8 mouse cellular contexts compared by ENCODE assay signal in the genomic region with DNA sequence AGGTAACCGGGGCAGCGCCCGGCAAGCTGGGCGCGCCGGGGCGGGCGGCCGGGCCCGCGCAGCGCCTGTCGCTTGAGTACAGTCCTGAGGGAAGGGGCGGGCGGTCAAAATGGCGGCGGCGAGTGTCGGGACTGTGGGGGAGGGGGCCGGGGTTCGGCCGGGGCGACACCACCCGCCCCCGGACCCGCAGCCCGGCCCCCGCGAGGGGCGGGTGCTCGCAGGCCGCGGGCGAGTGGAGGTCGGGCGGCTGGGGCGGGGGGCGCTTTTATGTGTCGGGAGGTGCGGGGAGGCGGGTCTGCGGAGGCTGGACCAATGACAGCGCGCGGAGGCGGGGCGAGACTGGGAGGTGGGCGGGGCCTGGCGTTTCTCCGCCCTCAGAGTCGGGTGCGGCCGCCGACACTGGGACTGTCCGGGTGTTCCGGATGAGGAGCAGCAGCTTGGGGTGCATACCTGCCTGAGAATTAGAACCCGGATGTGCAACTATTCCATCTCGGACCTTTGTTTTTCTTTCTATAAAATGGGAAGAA. TPM values are rescaled to one million over a fixed set of nuclear protein-coding genes. Genes with fewer than 3 reads are reported as not detected.
DNase-seq lines count a peak whose midpoint lies in the region; ATAC-seq and TF ChIP-seq lines count a peak whose summit lies in the region.

No protein-coding gene starts in this region.

- H3K9ac ChIP-seq in embryonic facial prominence, embryonic 12.5 days = peak overlapping the region; percentile 88
- H3K9ac ChIP-seq in limb, embryonic 11.5 days (ENCODE audit: low read length) = peak overlapping the region; percentile 76
- peak overlapping the region; percentile 84 for H3K9ac ChIP-seq in midbrain, embryonic 13.5 days (replicated peaks)

- peak overlapping the region; percentile 94 for H3K27ac ChIP-seq in embryonic facial prominence, embryonic 12.5 days
- H3K27ac ChIP-seq in kidney, adult 2 months (ENCODE audit: insufficient read depth, low read depth, low read length) = peak overlapping the region; percentile 54
- H3K27ac ChIP-seq in limb, embryonic 11.5 days (replicated peaks; ENCODE audit: low read depth, low read length) = peak overlapping the region; percentile 92
- peak overlapping the region; percentile 96 for H3K27ac ChIP-seq in midbrain, embryonic 13.5 days
- peak overlapping the region; percentile 67 for H3K27ac ChIP-seq in small intestine, adult 2 months (ENCODE audit: insufficient read depth, low read depth, low read length)

- H3K4me3 ChIP-seq in embryonic facial prominence, embryonic 12.5 days = peak overlapping the region; percentile 84
- peak overlapping the region; percentile 70 for H3K4me3 ChIP-seq in kidney, adult 2 months (ENCODE audit: insufficient read depth, low read depth, low read length)
- H3K4me3 ChIP-seq in limb, embryonic 11.5 days (ENCODE audit: low read depth, low read length) = peak overlapping the region; percentile 79
- H3K4me3 ChIP-seq in midbrain, embryonic 13.5 days (replicated peaks) = peak overlapping the region; percentile 85
- H3K4me3 ChIP-seq in small intestine, adult 2 months (ENCODE audit: low read depth, low read length) = peak overlapping the region; percentile 77

- peak; percentile 54 for TF ChIP-seq POLR2A in kidney, adult 2 months (IDR thresholded peaks at IDR 0.05; ENCODE audit: low read depth, low read length)
- peak; percentile 54; the same call in 1 of the 2 replicates for TF ChIP-seq POLR2A in small intestine, adult 2 months (IDR thresholded peaks at IDR 0.05; ENCODE audit: low read depth, low read length)

- no peaks in the 10 kb centered on the region for H3K27me3 ChIP-seq in embryonic facial prominence, embryonic 12.5 days
- H3K27me3 ChIP-seq in kidney, adult 2 months (replicated peaks; ENCODE audit: control insufficient read depth, insufficient read depth, low read length) = no peaks in the 10 kb centered on the region
- H3K27me3 ChIP-seq in limb, embryonic 11.5 days (ENCODE audit: control insufficient read depth, insufficient read depth, low read length) = no peaks in the 10 kb centered on the region
- H3K27me3 ChIP-seq in midbrain, embryonic 13.5 days = no peaks in the 10 kb centered on the region
- no peaks in the 10 kb centered on the region for H3K27me3 ChIP-seq in small intestine, adult 2 months (ENCODE audit: control insufficient read depth, insufficient read depth, low read length)

- 1% methylated on average over 51 of the region's 58 CpGs for WGBS in embryonic facial prominence, embryonic 12.5 days
- under 1% methylated on average over 53 of the region's 58 CpGs for WGBS in kidney, adult 2 months
- 1% methylated on average over 52 of the region's 58 CpGs for WGBS in limb, embryonic 11.5 days
- WGBS in midbrain, embryonic 13.5 days = 1% methylated on average over 56 of the region's 58 CpGs
- 1% methylated on average over 56 of the region's 58 CpGs for WGBS in small intestine, adult 2 months

- H3K36me3 ChIP-seq in embryonic facial prominence, embryonic 12.5 days = no peaks in the 10 kb centered on the region
- H3K36me3 ChIP-seq in kidney, adult 2 months (ENCODE audit: control insufficient read depth, insufficient read depth, low read length) = no peaks in the 10 kb centered on the region
- no peaks in the 10 kb centered on the region for H3K36me3 ChIP-seq in limb, embryonic 11.5 days (ENCODE audit: control insufficient read depth, insufficient read depth, low read length)
- no peaks in the 10 kb centered on the region for H3K36me3 ChIP-seq in midbrain, embryonic 13.5 days
- no peaks in the 10 kb centered on the region for H3K36me3 ChIP-seq in small intestine, adult 2 months (ENCODE audit: control insufficient read depth, insufficient read depth, low read length)

- H3K4me1 ChIP-seq in embryonic facial prominence, embryonic 12.5 days = peaks cover 24% of the 10 kb centered on the region
- H3K4me1 ChIP-seq in kidney, adult 2 months (ENCODE audit: control insufficient read depth, insufficient read depth, low read length) = peaks cover 29% of the 10 kb centered on the region
- H3K4me1 ChIP-seq in limb, embryonic 11.5 days (ENCODE audit: control insufficient read depth, insufficient read depth, low read length) = peaks cover 6% of the 10 kb centered on the region
- peaks cover 42% of the 10 kb centered on the region for H3K4me1 ChIP-seq in midbrain, embryonic 13.5 days (replicated peaks)
- peaks cover 27% of the 10 kb centered on the region for H3K4me1 ChIP-seq in small intestine, adult 2 months (ENCODE audit: control insufficient read depth, insufficient read depth, insufficient read length, low read length)

- peak; percentile 87 for DNase-seq in 3T3-L1 (ENCODE audit: low read depth, low spot score)
- peak; percentile 98 to 99 for DNase-seq in adrenal gland, postnatal 36 days
- DNase-seq in heart, adult 18-20 months = peak; percentile 96 to 97
- DNase-seq in kidney, adult 2 months = peak; percentile 98
- DNase-seq in limb, embryonic 11.5 days (ENCODE audit: low spot score) = peak; percentile 96

- peak; percentile 53 for ATAC-seq in embryonic facial prominence, embryonic 12.5 days (ENCODE audit: insufficient number of reproducible peaks, insufficient read depth, low FRiP score, low TSS enrichment)
- ATAC-seq in limb, embryonic 11.5 days (ENCODE audit: insufficient number of reproducible peaks, low FRiP score, low TSS enrichment, low read depth) = peak; percentile 70
- peak; percentile 69 for ATAC-seq in midbrain, embryonic 13.5 days

- TF ChIP-seq CTCF in kidney, adult 2 months (conservative IDR thresholded peaks at IDR 0.05; ENCODE audit: insufficient read depth, insufficient read length, low read depth, low read length) = no peak
- no peak for TF ChIP-seq CTCF in small intestine, adult 2 months (IDR thresholded peaks at IDR 0.05; ENCODE audit: extremely low read depth, insufficient read length, insufficient replicate concordance, low read depth, low read length)

- peak overlapping the region; percentile 48 for H3K4me2 ChIP-seq in embryonic facial prominence, embryonic 12.5 days (replicated peaks)
- H3K4me2 ChIP-seq in limb, embryonic 11.5 days (ENCODE audit: low read depth, severe bottlenecking) = peak overlapping the region; percentile 37
- peak overlapping the region; percentile 49 for H3K4me2 ChIP-seq in midbrain, embryonic 13.5 days (replicated peaks)

- no peaks in the 10 kb centered on the region for H3K9me3 ChIP-seq in embryonic facial prominence, embryonic 12.5 days
- H3K9me3 ChIP-seq in limb, embryonic 11.5 days (ENCODE audit: control insufficient read depth, low read length) = no peaks in the 10 kb centered on the region
- no peaks in the 10 kb centered on the region for H3K9me3 ChIP-seq in midbrain, embryonic 13.5 days

RNA-seq across cellular contexts. Expression of a gene that starts 0.5 kb away (rescaled TPM):
- total RNA-seq in adrenal gland, postnatal 36 days (2021) = 10 to 100 TPM; 13.2 to 19.9 TPM
- polyA plus RNA-seq in embryonic facial prominence, embryonic 12.5 days (2016; fragmentation: Nextera tagmentation; extraction: Ambion mirVana) = 10.3 and 10.4 TPM in 2 replicates
- total RNA-seq in heart, adult 18-20 months (2021) = 1 to 10 TPM; 8.3 to 9.1 TPM
- polyA plus RNA-seq in kidney, adult 2 months (2012; rRNA removed) = 15.8 and 18.0 TPM in 2 replicates
- 11.9 and 12.9 TPM in 2 replicates for polyA plus RNA-seq in limb, embryonic 11.5 days (2014; fragmentation: Nextera tagmentation; extraction: Ambion mirVana)
- polyA plus RNA-seq in midbrain, embryonic 13.5 days (2015; fragmentation: Nextera tagmentation; extraction: Ambion mirVana) = 9.8 and 10.0 TPM in 2 replicates
- polyA plus RNA-seq in small intestine, adult 2 months (2012; rRNA removed) = 23.2 and 42.2 TPM in 2 replicates

RNA-seq across cellular contexts. Expression of a gene that starts 2.2 kb away (rescaled TPM):
- total RNA-seq in adrenal gland, postnatal 36 days (2021) = 1 to 10 TPM; 3.1 to 3.2 TPM
- 1.9 and 2.0 TPM in 2 replicates for polyA plus RNA-seq in embryonic facial prominence, embryonic 12.5 days (2016; fragmentation: Nextera tagmentation; extraction: Ambion mirVana)
- total RNA-seq in heart, adult 18-20 months (2021) = 1 to 10 TPM; 4.2 to 5.0 TPM
- polyA plus RNA-seq in kidney, adult 2 months (2012; rRNA removed) = 1.1 and 1.2 TPM in 2 replicates
- 1.2 and 1.3 TPM in 2 replicates for polyA plus RNA-seq in limb, embryonic 11.5 days (2014; fragmentation: Nextera tagmentation; extraction: Ambion mirVana)
- polyA plus RNA-seq in midbrain, embryonic 13.5 days (2015; fragmentation: Nextera tagmentation; extraction: Ambion mirVana) = 1.8 and 2.1 TPM in 2 replicates
- polyA plus RNA-seq in small intestine, adult 2 months (2012; rRNA removed) = 0.48 TPM in 1 of 2 replicates, not detected in the other

RNA-seq across cellular contexts. Expression of a gene that starts 22.3 kb away (rescaled TPM):
- not detected for total RNA-seq in adrenal gland, postnatal 36 days (2021)
- not detected in 2 replicates for polyA plus RNA-seq in embryonic facial prominence, embryonic 12.5 days (2016; fragmentation: Nextera tagmentation; extraction: Ambion mirVana)
- not detected for total RNA-seq in heart, adult 18-20 months (2021)
- polyA plus RNA-seq in kidney, adult 2 months (2012; rRNA removed) = 0.19 TPM in 1 of 2 replicates, not detected in the other
- not detected in 2 replicates for polyA plus RNA-seq in limb, embryonic 11.5 days (2014; fragmentation: Nextera tagmentation; extraction: Ambion mirVana)
- not detected in 2 replicates for polyA plus RNA-seq in midbrain, embryonic 13.5 days (2015; fragmentation: Nextera tagmentation; extraction: Ambion mirVana)
- 0.96 and 0.99 TPM in 2 replicates for polyA plus RNA-seq in small intestine, adult 2 months (2012; rRNA removed)

RNA-seq across cellular contexts. Expression of a gene that starts 24.7 kb away (rescaled TPM):
- total RNA-seq in adrenal gland, postnatal 36 days (2021) = 1 to 10 TPM; 2.0 to 2.2 TPM
- polyA plus RNA-seq in embryonic facial prominence, embryonic 12.5 days (2016; fragmentation: Nextera tagmentation; extraction: Ambion mirVana) = 0.81 and 0.99 TPM in 2 replicates
- total RNA-seq in heart, adult 18-20 months (2021) = 1 to 10 TPM; 3.1 to 5.4 TPM
- 1.9 and 5.6 TPM in 2 replicates for polyA plus RNA-seq in kidney, adult 2 months (2012; rRNA removed)
- 0.20 and 0.27 TPM in 2 replicates for polyA plus RNA-seq in limb, embryonic 11.5 days (2014; fragmentation: Nextera tagmentation; extraction: Ambion mirVana)
- polyA plus RNA-seq in midbrain, embryonic 13.5 days (2015; fragmentation: Nextera tagmentation; extraction: Ambion mirVana) = 0.23 and 0.26 TPM in 2 replicates
- polyA plus RNA-seq in small intestine, adult 2 months (2012; rRNA removed) = 2.3 and 5.5 TPM in 2 replicates

RNA-seq across cellular contexts. Expression of a gene that starts 37.5 kb away (rescaled TPM):
- total RNA-seq in adrenal gland, postnatal 36 days (2021) = 10 to 100 TPM; 16.7 to 19.4 TPM
- 13.0 and 16.1 TPM in 2 replicates for polyA plus RNA-seq in embryonic facial prominence, embryonic 12.5 days (2016; fragmentation: Nextera tagmentation; extraction: Ambion mirVana)
- total RNA-seq in heart, adult 18-20 months (2021) = 1 to 10 TPM; 7.2 to 7.3 TPM
- polyA plus RNA-seq in kidney, adult 2 months (2012; rRNA removed) = 28.2 and 30.1 TPM in 2 replicates
- polyA plus RNA-seq in limb, embryonic 11.5 days (2014; fragmentation: Nextera tagmentation; extraction: Ambion mirVana) = 13.4 and 15.2 TPM in 2 replicates
- polyA plus RNA-seq in midbrain, embryonic 13.5 days (2015; fragmentation: Nextera tagmentation; extraction: Ambion mirVana) = 21.0 and 23.3 TPM in 2 replicates
- polyA plus RNA-seq in small intestine, adult 2 months (2012; rRNA removed) = 37.4 and 108 TPM in 2 replicates

Comparison
In these comparisons a context has a peak if more than half of its experiments do, and no peak if none do; other contexts are left out.
1. Peak in every context shown above with its lines: DNase-seq, ATAC-seq, H3K4me3 ChIP-seq and H3K27ac ChIP-seq.